Mouse (Mus musculus): ENCODE measurements around the gene Ctf1.

Gene Ctf1

GRCm38 (mm10) chr7:127712461-127713385, at the start of gene Ctf1:
TSS of gene Ctf1 (plus strand) at chr7:127712736.
- peak; percentile 90 for DNase-seq (ENCODE audit: low read depth, low spot score)

- DNase-seq (ENCODE audit: low read depth, low spot score): no peak
Observed at GRCm38 (mm10) chr7:127662926-127663325, 49.6 kb upstream of the Ctf1 start.

- DNase-seq (ENCODE audit: low read depth, low spot score): no peak
Observed at GRCm38 (mm10) chr7:127666066-127666654, 46.4 kb upstream of the Ctf1 start.

- no peak for DNase-seq (ENCODE audit: low read depth, low spot score)
Observed at GRCm38 (mm10) chr7:127666679-127667078, 45.9 kb upstream of the Ctf1 start.

GRCm38 (mm10) chr7:127667171-127667570, 45.4 kb upstream of the Ctf1 start:
- DNase-seq (ENCODE audit: low read depth, low spot score): no peak

- DNase-seq (ENCODE audit: low read depth, low spot score): no peak
Observed at GRCm38 (mm10) chr7:127671880-127672774, 40.4 kb upstream of the Ctf1 start.

GRCm38 (mm10) chr7:127672776-127673175, 39.8 kb upstream of the Ctf1 start:
- no peak for DNase-seq (ENCODE audit: low read depth, low spot score)

- peak; percentile 89 for DNase-seq (ENCODE audit: low read depth, low spot score)
Observed at GRCm38 (mm10) chr7:127674977-127675376, 37.6 kb upstream of the Ctf1 start.

- peak; percentile 46 for DNase-seq (ENCODE audit: low read depth, low spot score)
Observed at GRCm38 (mm10) chr7:127675391-127675811, 37.1 kb upstream of the Ctf1 start.

- DNase-seq (ENCODE audit: low read depth, low spot score): peak; percentile 84
Observed at GRCm38 (mm10) chr7:127677077-127677476, 35.5 kb upstream of the Ctf1 start.

- no peak for DNase-seq (ENCODE audit: low read depth, low spot score)
Observed at GRCm38 (mm10) chr7:127677609-127678008, 34.9 kb upstream of the Ctf1 start.

GRCm38 (mm10) chr7:127678811-127679210, 33.7 kb upstream of the Ctf1 start:
- DNase-seq (ENCODE audit: low read depth, low spot score): no peak

GRCm38 (mm10) chr7:127680541-127680940, 32.0 kb upstream of the Ctf1 start:
- DNase-seq (ENCODE audit: low read depth, low spot score): no peak

- DNase-seq (ENCODE audit: low read depth, low spot score): no peak
Observed at GRCm38 (mm10) chr7:127681888-127682553, 30.5 kb upstream of the Ctf1 start.

- DNase-seq (ENCODE audit: low read depth, low spot score): no peak
Observed at GRCm38 (mm10) chr7:127685304-127686018, 27.1 kb upstream of the Ctf1 start.

- DNase-seq (ENCODE audit: low read depth, low spot score): no peak
Observed at GRCm38 (mm10) chr7:127686740-127687449, 25.6 kb upstream of the Ctf1 start.

- no peak for DNase-seq (ENCODE audit: low read depth, low spot score)
Observed at GRCm38 (mm10) chr7:127688935-127689334, 23.6 kb upstream of the Ctf1 start.

- no peak for DNase-seq (ENCODE audit: low read depth, low spot score)
Observed at GRCm38 (mm10) chr7:127689626-127690280, 22.8 kb upstream of the Ctf1 start.

GRCm38 (mm10) chr7:127691221-127691989, 21.1 kb upstream of the Ctf1 start:
- peak; percentile 92 for DNase-seq (ENCODE audit: low read depth, low spot score)

Data from ES-CJ7 (cell line).